Mouse (Mus musculus): ENCODE measurements around the gene Tcp10c.
"Not testable (repeated sequence)": the region's sequence is repeated elsewhere in the genome, so short reads cannot be mapped to it uniquely, and the experiment has no call there.

GRCm38 (mm10) chr17:13408257-13408633 is 53.9 kb downstream of the Tcp10c start:
- TF ChIP-seq CTCF (IDR thresholded peaks at IDR 0.05; ENCODE audit: insufficient read depth, low read length); POLR2A (IDR thresholded peaks at IDR 0.05; ENCODE audit: borderline replicate concordance, extremely low read depth, low read depth, low read length): not testable (repeated sequence)

Data from lung, adult 2 months (tissue).